Mouse (Mus musculus): Measurements from ENCODE around the gene Adcy4.

GRCm38 (mm10) chr14:55730116-55730515 lies 53.8 kb downstream of the Adcy4 start:
- TF ChIP-seq CTCF (IDR thresholded peaks at IDR 0.05; ENCODE audit: borderline replicate concordance, insufficient read depth, low read depth, low read length) (no peak), POLR2A (IDR thresholded peaks at IDR 0.05; ENCODE audit: borderline replicate concordance, insufficient read depth, low read length) (no peak)

All from cerebellum, adult 2 months (tissue).